Mouse (Mus musculus): ENCODE measurements around the gene Spred1.

Spred1 gene

GRCm38 (mm10) chr2:117185587-117185986, 64.4 kb downstream of the Spred1 start:
- DNase-seq (ENCODE audit: low spot score), result no peak

- DNase-seq (ENCODE audit: low spot score), result no peak
Measured at GRCm38 (mm10) chr2:117190915-117191314, 69.7 kb downstream of the Spred1 start.

- no peak for DNase-seq (ENCODE audit: low spot score)
Measured at GRCm38 (mm10) chr2:117194309-117194708, 73.1 kb downstream of the Spred1 start.

- no peak for DNase-seq (ENCODE audit: low spot score)
Measured at GRCm38 (mm10) chr2:117195151-117195550, 74.0 kb downstream of the Spred1 start.

GRCm38 (mm10) chr2:117195578-117195977, 74.4 kb downstream of the Spred1 start:
- no peak for DNase-seq (ENCODE audit: low spot score)

GRCm38 (mm10) chr2:117200869-117201338, 79.7 kb downstream of the Spred1 start:
- DNase-seq (ENCODE audit: low spot score), result no peak

GRCm38 (mm10) chr2:117203350-117203749, 82.2 kb downstream of the Spred1 start:
- no peak for DNase-seq (ENCODE audit: low spot score)

GRCm38 (mm10) chr2:117204534-117204933, 83.4 kb downstream of the Spred1 start:
- no peak for DNase-seq (ENCODE audit: low spot score)

GRCm38 (mm10) chr2:117205066-117205465, 83.9 kb downstream of the Spred1 start:
- no peak for DNase-seq (ENCODE audit: low spot score)

- no peak for DNase-seq (ENCODE audit: low spot score)
Measured at GRCm38 (mm10) chr2:117210416-117211085, 89.4 kb downstream of the Spred1 start.

GRCm38 (mm10) chr2:117216152-117216551, 95.0 kb downstream of the Spred1 start:
- DNase-seq (ENCODE audit: low spot score), result no peak

- DNase-seq (ENCODE audit: low spot score), result no peak
Measured at GRCm38 (mm10) chr2:117217695-117218216, 96.6 kb downstream of the Spred1 start.

- DNase-seq (ENCODE audit: low spot score), result no peak
Measured at GRCm38 (mm10) chr2:117219536-117219935, 98.4 kb downstream of the Spred1 start.

- no peak for DNase-seq (ENCODE audit: low spot score)
Measured at GRCm38 (mm10) chr2:117222651-117223050, 101.5 kb downstream of the Spred1 start.

- DNase-seq (ENCODE audit: low spot score), result no peak
Measured at GRCm38 (mm10) chr2:117228601-117229125, 107.5 kb downstream of the Spred1 start.

- no peak for DNase-seq (ENCODE audit: low spot score)
Measured at GRCm38 (mm10) chr2:117230261-117230660, 109.1 kb downstream of the Spred1 start.

- peak; percentile 46 for DNase-seq (ENCODE audit: low spot score)
Measured at GRCm38 (mm10) chr2:117231257-117231656, 110.1 kb downstream of the Spred1 start.

All from urinary bladder, postnatal 10 days (tissue).